ENCODE assay signal across 11 mouse cellular contexts in the genomic region with DNA sequence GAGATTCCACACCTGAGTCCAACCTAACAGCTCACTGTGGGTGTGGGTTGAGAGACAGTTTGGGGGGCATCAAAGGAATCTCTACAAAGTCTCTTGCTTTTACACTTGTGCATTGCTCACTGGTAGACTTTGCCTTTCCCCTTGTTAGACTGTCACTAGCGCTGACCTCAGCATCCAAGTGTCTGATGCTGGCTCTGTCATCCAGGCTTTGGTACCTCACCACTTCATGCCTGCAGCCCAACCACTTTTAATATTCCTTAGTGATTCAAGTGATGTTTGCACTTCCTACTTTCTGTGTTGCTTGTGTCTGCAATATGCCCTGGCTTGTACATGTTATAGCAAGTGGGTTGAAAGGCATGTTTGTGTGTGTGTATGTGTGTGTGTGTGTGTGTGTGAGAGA.
DNase-seq lines count a peak whose midpoint lies in the region; ATAC-seq and TF ChIP-seq lines count a peak whose summit lies in the region.
"Had no signal": no experiment of that assay in that cellular context is flagged by ENCODE, and none has a peak within 500 bp of the region (broad histone marks: within the 10 kb centered on the region; RNA-seq: fewer than 3 reads in every experiment).

No protein-coding gene starts in this region.

- no peak for TF ChIP-seq CTCF in kidney, postnatal 0 days (IDR thresholded peaks at IDR 0.05; ENCODE audit: low read depth)

- no peak overlapping the region for H3K4me2 ChIP-seq in kidney, postnatal 0 days (ENCODE audit: low read length)
- no peak overlapping the region for H3K4me2 ChIP-seq in embryonic facial prominence, embryonic 12.5 days (replicated peaks)
- peak overlapping the region; percentile 5; the same call in 1 of the 2 replicates for H3K4me2 ChIP-seq in limb, embryonic 13.5 days (replicated peaks)

- no peaks in the 10 kb centered on the region for H3K27me3 ChIP-seq in kidney, postnatal 0 days (ENCODE audit: insufficient read depth, low read length)
- no peaks in the 10 kb centered on the region for H3K27me3 ChIP-seq in embryonic facial prominence, embryonic 12.5 days
- H3K27me3 ChIP-seq in limb, embryonic 13.5 days = no peaks in the 10 kb centered on the region
- H3K27me3 ChIP-seq: forebrain, embryonic 15.5 days; neural tube, embryonic 15.5 days had no signal

- H3K9me3 ChIP-seq in kidney, postnatal 0 days (replicated peaks; ENCODE audit: low read length) = no peaks in the 10 kb centered on the region
- no peaks in the 10 kb centered on the region for H3K9me3 ChIP-seq in embryonic facial prominence, embryonic 12.5 days
- no peaks in the 10 kb centered on the region for H3K9me3 ChIP-seq in limb, embryonic 13.5 days
- H3K9me3 ChIP-seq: forebrain, embryonic 15.5 days; neural tube, embryonic 15.5 days had no signal

- peak; percentile 78 for DNase-seq in heart, adult 11 months
- DNase-seq in heart, postnatal 36 days = no peak
- peak; percentile 41 for DNase-seq in kidney, postnatal 0 days (ENCODE audit: low spot score)
- DNase-seq in kidney, adult 18-20 months = no peak
- DNase-seq in liver = no peak
- no peak for DNase-seq in cerebellum, postnatal 10 days

- intact Hi-C loops in heart, postnatal 36 days (cut with DNase I) = loop anchor here (5.0 kb wide), 1 partner anchor 1033 kb away; no protein-coding TSS in a partner anchor

- no peaks in the 10 kb centered on the region for H3K36me3 ChIP-seq in kidney, postnatal 0 days (ENCODE audit: insufficient read depth, low read length)
- no peaks in the 10 kb centered on the region for H3K36me3 ChIP-seq in embryonic facial prominence, embryonic 12.5 days
- H3K36me3 ChIP-seq in limb, embryonic 13.5 days = no peaks in the 10 kb centered on the region
- H3K36me3 ChIP-seq: forebrain, embryonic 15.5 days; neural tube, embryonic 15.5 days had no signal

- H3K4me1 ChIP-seq in kidney, postnatal 0 days (replicated peaks; ENCODE audit: insufficient read depth, low read length) = peaks cover 29% of the 10 kb centered on the region
- peaks cover 33% of the 10 kb centered on the region for H3K4me1 ChIP-seq in embryonic facial prominence, embryonic 12.5 days
- H3K4me1 ChIP-seq in limb, embryonic 13.5 days = peaks cover 46% of the 10 kb centered on the region

- H3K9ac ChIP-seq in kidney, postnatal 0 days (ENCODE audit: low read depth, low read length) = no peak overlapping the region
- no peak overlapping the region for H3K9ac ChIP-seq in embryonic facial prominence, embryonic 12.5 days
- H3K9ac ChIP-seq in limb, embryonic 13.5 days = no peak overlapping the region
- H3K9ac ChIP-seq: forebrain, embryonic 15.5 days had no signal

- ATAC-seq in kidney, postnatal 0 days (replicated peaks; ENCODE audit: low FRiP score, low read depth) = no peak
- ATAC-seq in embryonic facial prominence, embryonic 12.5 days (ENCODE audit: insufficient number of reproducible peaks, insufficient read depth, low FRiP score, low TSS enrichment) = no peak
- no peak for ATAC-seq in limb, embryonic 13.5 days (ENCODE audit: low FRiP score, low read depth)
- ATAC-seq: forebrain, embryonic 15.5 days; inflammation-experienced regulatory T-cells, adult 6 months had no signal

- peak overlapping the region; percentile 92 for H3K27ac ChIP-seq in kidney, postnatal 0 days
- H3K27ac ChIP-seq in embryonic facial prominence, embryonic 12.5 days = peak overlapping the region; percentile 17; the same call in 1 of the 2 replicates
- peak overlapping the region; percentile 93 for H3K27ac ChIP-seq in limb, embryonic 13.5 days
- H3K27ac ChIP-seq: forebrain, embryonic 15.5 days had no signal

- 86% methylated on average over 1 of the region's 1 CpGs for WGBS in kidney, postnatal 0 days
- WGBS in embryonic facial prominence, embryonic 12.5 days = 80% methylated on average over 1 of the region's 1 CpGs
- WGBS in limb, embryonic 13.5 days = 79% methylated on average over 1 of the region's 1 CpGs

- no peak overlapping the region for H3K4me3 ChIP-seq in kidney, postnatal 0 days (replicated peaks; ENCODE audit: low read depth, low read length)
- H3K4me3 ChIP-seq in embryonic facial prominence, embryonic 12.5 days = no peak overlapping the region
- H3K4me3 ChIP-seq in limb, embryonic 13.5 days = no peak overlapping the region
- H3K4me3 ChIP-seq: forebrain, embryonic 15.5 days; neural tube, embryonic 15.5 days had no signal

Comparison
In these comparisons a context has a peak if more than half of its experiments do, and no peak if none do; other contexts are left out.
1. DNase-seq: peak in heart, adult 11 months (single experiment) and kidney, postnatal 0 days (single experiment); none in heart, postnatal 36 days (0 of 2), kidney, adult 18-20 months (single experiment), liver (single experiment) and cerebellum, postnatal 10 days (0 of 2).
2. H3K27ac ChIP-seq: peak in every context shown above with its lines; median percentile 93 in limb, embryonic 13.5 days; 92 in kidney, postnatal 0 days; 17 in embryonic facial prominence, embryonic 12.5 days.